Mouse (Mus musculus) activated CD4-positive, CD25-positive, alpha-beta regulatory T cell (primary cell): ENCODE measurements around the gene Olfr366. TPM values are rescaled to one million over a fixed set of nuclear protein-coding genes. Genes with fewer than 3 reads are reported as not detected.

Experiments
- polyA plus RNA-seq, 2 experiments: library from polyadenylated mRNA; unstranded; fragments of 100-300 nt; shearing (Covaris generic); gene quantifications; one replicate each; pipeline ENCODE4 v1.2.1; 2017

Olfr366 gene
- polyA plus RNA-seq, result under 1 TPM in 1 of 2 experiments, not detected in 1; 0.04 TPM

GRCm38 (mm10) chr2:37211274-37211673 is at the start of gene Olfr366:
Olfr366 (plus strand) TSS chr2:37211574.

GRCm38 (mm10) chr2:37187898-37188297 is 23.5 kb upstream of the Olfr366 start, which contains the start of gene Olfr365:
Olfr365 (plus strand) TSS chr2:37188198.

Other genes with a start within 250 kb of the Olfr366 start
- gene Olfr357, start 217.7 kb upstream of the Olfr366 start, polyA plus RNA-seq, result under 1 TPM in 1 of 2 experiments, not detected in 1; 0.07 TPM
- not detected for gene Olfr358, start 202.2 kb upstream of the Olfr366 start, polyA plus RNA-seq
- not detected for gene Olfr360, start 145.8 kb upstream of the Olfr366 start, polyA plus RNA-seq
- gene Olfr361, start 122.3 kb upstream of the Olfr366 start, polyA plus RNA-seq, result not detected
- not detected for gene Olfr362, start 93.7 kb upstream of the Olfr366 start, polyA plus RNA-seq
- gene Olfr364-ps1, start 72.3 kb upstream of the Olfr366 start, polyA plus RNA-seq, result not detected
- gene Olfr365, start 23.4 kb upstream of the Olfr366 start, polyA plus RNA-seq, result under 1 TPM in 1 of 2 experiments, not detected in 1; 0.04 TPM
- gene Olfr368, start 114.9 kb downstream of the Olfr366 start, polyA plus RNA-seq, result not detected
- gene Pdcl, start 147.8 kb downstream of the Olfr366 start, polyA plus RNA-seq, result 10 to 100 TPM; 24.0 to 30.8 TPM
- 10 to 100 TPM; 34.9 to 39.5 TPM for gene Rc3h2, start 211.3 kb downstream of the Olfr366 start, polyA plus RNA-seq
- 1 to 10 TPM; 4.2 to 4.3 TPM for gene Zbtb26, start 231.6 kb downstream of the Olfr366 start, polyA plus RNA-seq
- gene Zbtb6, start 231.6 kb downstream of the Olfr366 start, polyA plus RNA-seq, result 1 to 10 TPM; 4.8 to 5.0 TPM
- gene Rabgap1, start 231.7 kb downstream of the Olfr366 start, polyA plus RNA-seq, result 10 to 100 TPM; 46.3 to 59.1 TPM